Mouse (Mus musculus): ENCODE data around the gene Apob. TPM values are rescaled to one million over a fixed set of nuclear protein-coding genes. Genes with fewer than 3 reads are reported as not detected.

The Apob gene
- polyA plus RNA-seq, 1 experiment, result 9.2 TPM

GRCm38 (mm10) chr12:7970817-7971216 is 6.6 kb upstream of the Apob start:
- Histone ChIP-seq H3K4me1 (ENCODE audit: control insufficient read depth, insufficient read depth, low read length) (no peaks in the 10 kb centered on the region), H3K27ac (ENCODE audit: control insufficient read depth, insufficient read depth, low read depth, low read length, poor library complexity) (no peak overlapping the region), H3K4me3 (replicated peaks; ENCODE audit: control insufficient read depth, low read depth, low read length) (no peak overlapping the region)
- TF ChIP-seq CTCF (IDR thresholded peaks at IDR 0.05; ENCODE audit: control insufficient read depth, insufficient read depth, low read length) (no peak), POLR2A (IDR thresholded peaks at IDR 0.05; ENCODE audit: borderline replicate concordance, control insufficient read depth, low read depth, low read length) (no peak)
- 72% methylated on average over 3 of the region's 3 CpGs for WGBS

- H3K27ac ChIP-seq (ENCODE audit: control insufficient read depth, insufficient read depth, low read depth, low read length, poor library complexity), result no peak overlapping the region
- 85% methylated on average over 2 of the region's 2 CpGs for WGBS
- no peaks in the 10 kb centered on the region for H3K4me1 ChIP-seq (ENCODE audit: control insufficient read depth, insufficient read depth, low read length)
- no peak overlapping the region for H3K4me3 ChIP-seq (replicated peaks; ENCODE audit: control insufficient read depth, low read depth, low read length)
- TF ChIP-seq CTCF (IDR thresholded peaks at IDR 0.05; ENCODE audit: control insufficient read depth, insufficient read depth, low read length) (no peak), POLR2A (IDR thresholded peaks at IDR 0.05; ENCODE audit: borderline replicate concordance, control insufficient read depth, low read depth, low read length) (no peak)
Measured at GRCm38 (mm10) chr12:7971736-7972135, 5.7 kb upstream of the Apob start.

GRCm38 (mm10) chr12:7973773-7974322 is 3.6 kb upstream of the Apob start:
- 58% methylated on average over 5 of the region's 5 CpGs for WGBS
- H3K4me1 ChIP-seq (ENCODE audit: control insufficient read depth, insufficient read depth, low read length), result no peaks in the 10 kb centered on the region; the same call in 1 of the 2 replicates

GRCm38 (mm10) chr12:7978190-7978884 is 889 bp downstream of the Apob start:
- 55% methylated on average over 13 of the region's 13 CpGs for WGBS
- Histone ChIP-seq H3K4me3 (replicated peaks; ENCODE audit: control insufficient read depth, low read depth, low read length) (no peak overlapping the region), H3K4me1 (ENCODE audit: control insufficient read depth, insufficient read depth, low read length) (no peaks in the 10 kb centered on the region; the same call in 1 of the 2 replicates), H3K27ac (ENCODE audit: control insufficient read depth, insufficient read depth, low read depth, low read length, poor library complexity) (no peak overlapping the region)
- TF ChIP-seq CTCF (IDR thresholded peaks at IDR 0.05; ENCODE audit: control insufficient read depth, insufficient read depth, low read length) (peak; percentile 62), POLR2A (IDR thresholded peaks at IDR 0.05; ENCODE audit: borderline replicate concordance, control insufficient read depth, low read depth, low read length) (no peak)

More at GRCm38 (mm10) chr12:7973773-7974322, 3.6 kb upstream of the Apob start:
- TF ChIP-seq CTCF (IDR thresholded peaks at IDR 0.05; ENCODE audit: control insufficient read depth, insufficient read depth, low read length) (no peak), POLR2A (IDR thresholded peaks at IDR 0.05; ENCODE audit: borderline replicate concordance, control insufficient read depth, low read depth, low read length) (no peak)
- H3K27ac ChIP-seq (ENCODE audit: control insufficient read depth, insufficient read depth, low read depth, low read length, poor library complexity), result no peak overlapping the region
- no peak overlapping the region for H3K4me3 ChIP-seq (replicated peaks; ENCODE audit: control insufficient read depth, low read depth, low read length)

- Histone ChIP-seq H3K4me1 (ENCODE audit: control insufficient read depth, insufficient read depth, low read length) (no peaks in the 10 kb centered on the region), H3K4me3 (replicated peaks; ENCODE audit: control insufficient read depth, low read depth, low read length) (no peak overlapping the region), H3K27ac (ENCODE audit: control insufficient read depth, insufficient read depth, low read depth, low read length, poor library complexity) (no peak overlapping the region)
- TF ChIP-seq POLR2A (IDR thresholded peaks at IDR 0.05; ENCODE audit: borderline replicate concordance, control insufficient read depth, low read depth, low read length) (no peak), CTCF (IDR thresholded peaks at IDR 0.05; ENCODE audit: control insufficient read depth, insufficient read depth, low read length) (no peak)
- 65% methylated on average over 1 of the region's 1 CpGs for WGBS
Measured at GRCm38 (mm10) chr12:7984411-7984810, 7.0 kb downstream of the Apob start.

- TF ChIP-seq CTCF (IDR thresholded peaks at IDR 0.05; ENCODE audit: control insufficient read depth, insufficient read depth, low read length) (no peak), POLR2A (IDR thresholded peaks at IDR 0.05; ENCODE audit: borderline replicate concordance, control insufficient read depth, low read depth, low read length) (no peak)
- Histone ChIP-seq H3K4me1 (ENCODE audit: control insufficient read depth, insufficient read depth, low read length) (no peaks in the 10 kb centered on the region), H3K4me3 (replicated peaks; ENCODE audit: control insufficient read depth, low read depth, low read length) (no peak overlapping the region), H3K27ac (ENCODE audit: control insufficient read depth, insufficient read depth, low read depth, low read length, poor library complexity) (no peak overlapping the region)
- 5% methylated on average over 3 of the region's 3 CpGs for WGBS
Measured at GRCm38 (mm10) chr12:7990804-7991203, 13.4 kb downstream of the Apob start.

GRCm38 (mm10) chr12:7991570-7991969 is 14.1 kb downstream of the Apob start:
- H3K4me3 ChIP-seq (replicated peaks; ENCODE audit: control insufficient read depth, low read depth, low read length), result no peak overlapping the region
- no peaks in the 10 kb centered on the region for H3K4me1 ChIP-seq (ENCODE audit: control insufficient read depth, insufficient read depth, low read length)
- WGBS, result 4% methylated on average over 1 of the region's 1 CpGs
- TF ChIP-seq POLR2A (IDR thresholded peaks at IDR 0.05; ENCODE audit: borderline replicate concordance, control insufficient read depth, low read depth, low read length) (no peak), CTCF (IDR thresholded peaks at IDR 0.05; ENCODE audit: control insufficient read depth, insufficient read depth, low read length) (no peak)
- H3K27ac ChIP-seq (ENCODE audit: control insufficient read depth, insufficient read depth, low read depth, low read length, poor library complexity), result no peak overlapping the region

- H3K4me3 ChIP-seq (replicated peaks; ENCODE audit: control insufficient read depth, low read depth, low read length), result no peak overlapping the region
- no peak overlapping the region for H3K27ac ChIP-seq (ENCODE audit: control insufficient read depth, insufficient read depth, low read depth, low read length, poor library complexity)
- WGBS, result 78% methylated on average over 1 of the region's 1 CpGs
- TF ChIP-seq POLR2A (IDR thresholded peaks at IDR 0.05; ENCODE audit: borderline replicate concordance, control insufficient read depth, low read depth, low read length) (no peak), CTCF (IDR thresholded peaks at IDR 0.05; ENCODE audit: control insufficient read depth, insufficient read depth, low read length) (no peak)
- no peaks in the 10 kb centered on the region for H3K4me1 ChIP-seq (ENCODE audit: control insufficient read depth, insufficient read depth, low read length)
Measured at GRCm38 (mm10) chr12:8020931-8021330, 43.5 kb downstream of the Apob start.
